23 mouse cellular contexts compared by ENCODE assay signal in genomic region chr12:34767226-34767775, GRCm38 (mm10).
DNase-seq lines count a peak whose midpoint lies in the region; ATAC-seq lines count a peak whose summit lies in the region.
"Had no signal": no experiment of that assay in that cellular context is flagged by ENCODE, and none has a peak within 500 bp of the region (broad histone marks: within the 10 kb centered on the region; RNA-seq: fewer than 3 reads in every experiment).

No protein-coding gene starts in this region.

- WGBS in hindbrain, embryonic 16.5 days, result 77% methylated on average over 6 of the region's 6 CpGs
- WGBS in hindbrain, embryonic 10.5 days, result 84% methylated on average over 6 of the region's 6 CpGs
- 76% methylated on average over 6 of the region's 6 CpGs for WGBS in neural tube, embryonic 14.5 days
- 67% methylated on average over 6 of the region's 6 CpGs for WGBS in neural tube, embryonic 15.5 days

- no peak overlapping the region for H3K9ac ChIP-seq in hindbrain, embryonic 16.5 days (ENCODE audit: low read depth, low read length)
- no peak overlapping the region for H3K9ac ChIP-seq in neural tube, embryonic 14.5 days (replicated peaks; ENCODE audit: low read depth, low read length)
- no peak overlapping the region for H3K9ac ChIP-seq in neural tube, embryonic 15.5 days (replicated peaks)
- H3K9ac ChIP-seq: embryonic facial prominence, embryonic 12.5 days; embryonic facial prominence, embryonic 15.5 days; forebrain, postnatal 0 days had no signal

- no peak for DNase-seq in hindbrain, embryonic 10.5 days (ENCODE audit: low spot score)
- DNase-seq in neural tube, embryonic 10.5 days (ENCODE audit: extremely low spot score, low spot score), result no peak
- DNase-seq: adrenal gland, adult 8-10 months; adrenal gland, postnatal 25 days; cerebellum, adult 11 months; cerebellum, adult 2 months; cerebellum, adult 9-11 months; cerebellum, postnatal 25 days; forebrain, postnatal 0 days; gastrocnemius, adult 2 months; gastrocnemius, postnatal 14 days; heart, adult 11 months had no signal

- no peak overlapping the region for H3K4me3 ChIP-seq in hindbrain, embryonic 16.5 days (ENCODE audit: low read length)
- no peak overlapping the region for H3K4me3 ChIP-seq in hindbrain, embryonic 10.5 days
- no peak overlapping the region for H3K4me3 ChIP-seq in neural tube, embryonic 14.5 days (ENCODE audit: low read depth, low read length)
- no peak overlapping the region for H3K4me3 ChIP-seq in neural tube, embryonic 15.5 days (replicated peaks)
- H3K4me3 ChIP-seq: embryonic facial prominence, embryonic 12.5 days; embryonic facial prominence, embryonic 15.5 days; gastrocnemius, adult 2 months had no signal

- H3K27ac ChIP-seq in hindbrain, embryonic 16.5 days (ENCODE audit: low read depth, low read length), result no peak overlapping the region
- no peak overlapping the region for H3K27ac ChIP-seq in hindbrain, embryonic 10.5 days
- H3K27ac ChIP-seq in neural tube, embryonic 14.5 days (ENCODE audit: low read depth, low read length), result no peak overlapping the region
- no peak overlapping the region for H3K27ac ChIP-seq in neural tube, embryonic 15.5 days (replicated peaks)
- H3K27ac ChIP-seq: embryonic facial prominence, embryonic 12.5 days; embryonic facial prominence, embryonic 15.5 days; gastrocnemius, adult 2 months had no signal

- no peaks in the 10 kb centered on the region for H3K9me3 ChIP-seq in hindbrain, embryonic 16.5 days (ENCODE audit: control insufficient read depth, low read length)
- no peaks in the 10 kb centered on the region for H3K9me3 ChIP-seq in hindbrain, embryonic 10.5 days
- H3K9me3 ChIP-seq in neural tube, embryonic 14.5 days (ENCODE audit: control insufficient read depth, low read length), result no peaks in the 10 kb centered on the region
- no peaks in the 10 kb centered on the region for H3K9me3 ChIP-seq in neural tube, embryonic 15.5 days (replicated peaks)
- H3K9me3 ChIP-seq: embryonic facial prominence, embryonic 12.5 days; embryonic facial prominence, embryonic 15.5 days had no signal

- no peaks in the 10 kb centered on the region for H3K36me3 ChIP-seq in hindbrain, embryonic 16.5 days (ENCODE audit: control insufficient read depth, insufficient read depth, low read length)
- no peaks in the 10 kb centered on the region for H3K36me3 ChIP-seq in hindbrain, embryonic 10.5 days
- no peaks in the 10 kb centered on the region for H3K36me3 ChIP-seq in neural tube, embryonic 14.5 days (ENCODE audit: control insufficient read depth, insufficient read depth, low read length)
- no peaks in the 10 kb centered on the region for H3K36me3 ChIP-seq in neural tube, embryonic 15.5 days
- H3K36me3 ChIP-seq: embryonic facial prominence, embryonic 12.5 days; embryonic facial prominence, embryonic 15.5 days had no signal

- no peak overlapping the region for H3K4me2 ChIP-seq in hindbrain, embryonic 16.5 days (ENCODE audit: low read length)
- H3K4me2 ChIP-seq in neural tube, embryonic 14.5 days (ENCODE audit: low read depth, low read length), result no peak overlapping the region
- no peak overlapping the region for H3K4me2 ChIP-seq in neural tube, embryonic 15.5 days
- H3K4me2 ChIP-seq: embryonic facial prominence, embryonic 12.5 days; embryonic facial prominence, embryonic 15.5 days; heart, embryonic 11.5 days had no signal

- ATAC-seq in hindbrain, embryonic 16.5 days, result peak; percentile 65
- peak; percentile 34; the same call in 1 of the 2 replicates for ATAC-seq in neural tube, embryonic 14.5 days (ENCODE audit: low read depth)
- ATAC-seq in neural tube, embryonic 15.5 days (ENCODE audit: low FRiP score), result peak; percentile 74
- ATAC-seq in monocyte, adult 5-6 weeks (replicated peaks; ENCODE audit: insufficient number of reproducible peaks, low FRiP score, low TSS enrichment, poor library complexity, severe bottlenecking), result no peak
- ATAC-seq: CD4-positive, CD25-positive, alpha-beta regulatory T cell, adult 4 months; forebrain, embryonic 14.5 days; forebrain, postnatal 0 days; inflammation-experienced regulatory T-cells, adult 6 months; intestine, embryonic 16.5 days had no signal

- no peaks in the 10 kb centered on the region for H3K27me3 ChIP-seq in hindbrain, embryonic 16.5 days (replicated peaks; ENCODE audit: control insufficient read depth, insufficient read depth, low read length)
- no peaks in the 10 kb centered on the region for H3K27me3 ChIP-seq in hindbrain, embryonic 10.5 days (ENCODE audit: insufficient read depth, poor library complexity, severe bottlenecking)
- H3K27me3 ChIP-seq in neural tube, embryonic 14.5 days (ENCODE audit: control insufficient read depth, insufficient read depth, low read length), result no peaks in the 10 kb centered on the region
- H3K27me3 ChIP-seq in neural tube, embryonic 15.5 days (replicated peaks), result no peaks in the 10 kb centered on the region
- H3K27me3 ChIP-seq: embryonic facial prominence, embryonic 12.5 days; embryonic facial prominence, embryonic 15.5 days had no signal

- no peaks in the 10 kb centered on the region for H3K4me1 ChIP-seq in hindbrain, embryonic 16.5 days (ENCODE audit: control insufficient read depth, insufficient read depth, low read depth, low read length)
- H3K4me1 ChIP-seq in hindbrain, embryonic 10.5 days (replicated peaks), result no peaks in the 10 kb centered on the region
- no peaks in the 10 kb centered on the region for H3K4me1 ChIP-seq in neural tube, embryonic 14.5 days (ENCODE audit: control insufficient read depth, insufficient read depth, low read length)
- 0 out of 2 replicates have a peak, but pooled peaks cover 2% of the 10 kb centered on the region for H3K4me1 ChIP-seq in neural tube, embryonic 15.5 days
- H3K4me1 ChIP-seq: embryonic facial prominence, embryonic 12.5 days; embryonic facial prominence, embryonic 15.5 days had no signal
